23 mouse cellular contexts compared by ENCODE assay signal in the genomic region with DNA sequence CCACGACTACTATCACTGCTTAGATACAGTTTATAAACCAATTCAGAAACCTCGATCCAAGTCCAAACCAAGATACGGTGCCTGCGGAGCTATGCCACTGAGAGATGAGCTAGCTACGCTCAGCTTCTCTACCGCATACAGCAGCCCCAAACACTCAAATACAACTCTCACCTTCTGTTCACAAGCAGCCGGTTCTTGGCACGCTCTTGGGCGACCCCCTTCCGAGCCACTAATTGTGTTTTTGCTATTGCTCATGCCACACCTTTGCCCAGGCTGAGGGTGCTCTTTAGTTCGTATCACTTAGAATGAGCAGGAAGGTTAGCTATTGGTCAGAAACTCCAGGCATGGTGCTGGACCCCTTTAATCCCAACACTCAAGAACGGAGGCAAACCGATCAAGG.
"Had no signal": no experiment of that assay in that cellular context is flagged by ENCODE, and none has a peak within 500 bp of the region (broad histone marks: within the 10 kb centered on the region; RNA-seq: fewer than 3 reads in every experiment).

No protein-coding gene starts in this region.

- H3K4me2 ChIP-seq: limb, embryonic 12.5 days; limb, embryonic 15.5 days; liver, embryonic 11.5 days; lung, embryonic 14.5 days; midbrain, embryonic 12.5 days; midbrain, embryonic 15.5 days; neural tube, embryonic 12.5 days; neural tube, embryonic 15.5 days had no signal

- H3K27me3 ChIP-seq: limb, embryonic 12.5 days; limb, embryonic 15.5 days; midbrain, embryonic 12.5 days; midbrain, embryonic 15.5 days; neural tube, embryonic 12.5 days; neural tube, embryonic 15.5 days had no signal

- H3K27ac ChIP-seq: kidney, postnatal 0 days; layer of hippocampus, adult 2 months; limb, embryonic 15.5 days; liver, embryonic 14.5 days; macrophage; midbrain, embryonic 12.5 days; midbrain, embryonic 15.5 days; neural tube, embryonic 12.5 days; neural tube, embryonic 15.5 days; stomach, postnatal 0 days had no signal

- H3K9me3 ChIP-seq: limb, embryonic 12.5 days; limb, embryonic 15.5 days; midbrain, embryonic 12.5 days; midbrain, embryonic 15.5 days; neural tube, embryonic 12.5 days; neural tube, embryonic 15.5 days had no signal

- H3K9ac ChIP-seq: limb, embryonic 12.5 days; limb, embryonic 15.5 days; liver, embryonic 14.5 days; liver, postnatal 0 days; lung, embryonic 14.5 days; midbrain, embryonic 12.5 days; midbrain, embryonic 15.5 days; neural tube, embryonic 12.5 days; neural tube, embryonic 15.5 days had no signal

- DNase-seq: kidney, postnatal 25 days; layer of hippocampus, adult 9-11 months; liver, postnatal 0 days; lung, embryonic 14.5 days; right cerebral cortex, adult 18-20 months; right cerebral cortex, postnatal 14 days; right cerebral cortex, postnatal 4 days; thymus, adult 2 months; thymus, postnatal 14 days; thymus, postnatal 4 days had no signal

- ATAC-seq: liver, postnatal 0 days; lung, postnatal 0 days; midbrain, embryonic 15.5 days had no signal

- H3K36me3 ChIP-seq: limb, embryonic 12.5 days; limb, embryonic 15.5 days; midbrain, embryonic 12.5 days; midbrain, embryonic 15.5 days; neural tube, embryonic 12.5 days; neural tube, embryonic 15.5 days had no signal

- H3K4me3 ChIP-seq: layer of hippocampus, adult 2 months; limb, embryonic 12.5 days; limb, embryonic 15.5 days; midbrain, embryonic 12.5 days; midbrain, embryonic 15.5 days; neural tube, embryonic 12.5 days; neural tube, embryonic 15.5 days had no signal
